In the genomic region with DNA sequence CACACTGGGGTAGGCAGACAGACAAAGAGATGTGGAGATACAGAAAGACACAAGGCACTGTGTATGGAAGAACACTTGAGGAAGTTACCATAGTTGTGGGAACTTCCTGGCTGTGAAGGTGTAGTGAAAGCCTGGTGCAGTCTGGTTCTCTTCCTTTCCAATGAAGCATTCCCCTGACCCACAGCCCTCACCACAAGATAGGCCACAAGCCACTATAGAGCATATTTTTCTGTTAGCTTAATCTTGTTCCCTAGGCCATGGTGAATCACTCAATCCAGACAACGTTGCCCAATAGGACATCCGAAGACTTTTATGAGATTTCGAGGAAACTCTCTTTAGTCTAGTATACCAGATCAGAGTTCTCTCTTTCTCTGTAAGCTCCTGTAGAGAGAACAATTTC, we compare ENCODE assay signal across 21 mouse cellular contexts. TPM values are rescaled to one million over a fixed set of nuclear protein-coding genes. Genes with fewer than 3 reads are reported as not detected.
DNase-seq lines count a peak whose midpoint lies in the region; ATAC-seq and TF ChIP-seq lines count a peak whose summit lies in the region.
"Had no signal": no experiment of that assay in that cellular context is flagged by ENCODE, and none has a peak within 500 bp of the region (broad histone marks: within the 10 kb centered on the region; RNA-seq: fewer than 3 reads in every experiment).

No protein-coding gene starts in this region.

- H3ac ChIP-seq in C2C12 (ENCODE audit: control insufficient read depth, insufficient read length, low read depth): no peak overlapping the region

- no peak overlapping the region for H3K4me2 ChIP-seq in hindbrain, embryonic 12.5 days (replicated peaks)
- H3K4me2 ChIP-seq: embryonic facial prominence, embryonic 12.5 days; forebrain, embryonic 15.5 days; heart, embryonic 11.5 days; heart, embryonic 15.5 days; hindbrain, embryonic 15.5 days had no signal

- H3K4me3 ChIP-seq in C2C12 (ENCODE audit: insufficient read depth, poor library complexity, severe bottlenecking): no peak overlapping the region
- no peak overlapping the region for H3K4me3 ChIP-seq in hindbrain, embryonic 12.5 days
- H3K4me3 ChIP-seq: embryonic facial prominence, embryonic 12.5 days; forebrain, embryonic 15.5 days; heart, adult 2 months; heart, embryonic 15.5 days; hindbrain, embryonic 10.5 days; hindbrain, embryonic 15.5 days had no signal

- H3K27me3 ChIP-seq in C2C12 (ENCODE audit: control insufficient read depth, insufficient read depth, insufficient read length): no peaks in the 10 kb centered on the region
- H3K27me3 ChIP-seq in hindbrain, embryonic 12.5 days: no peaks in the 10 kb centered on the region
- H3K27me3 ChIP-seq: embryonic facial prominence, embryonic 12.5 days; forebrain, embryonic 15.5 days; heart, embryonic 15.5 days; hindbrain, embryonic 15.5 days had no signal

- H3K27ac ChIP-seq in hindbrain, embryonic 12.5 days: no peak overlapping the region
- H3K27ac ChIP-seq: embryonic facial prominence, embryonic 12.5 days; forebrain, embryonic 15.5 days; heart, adult 2 months; heart, embryonic 15.5 days; hindbrain, embryonic 10.5 days; hindbrain, embryonic 15.5 days had no signal

- H3K9ac ChIP-seq in hindbrain, embryonic 12.5 days: no peak overlapping the region
- H3K9ac ChIP-seq: embryonic facial prominence, embryonic 12.5 days; forebrain, embryonic 15.5 days; heart, embryonic 15.5 days; hindbrain, embryonic 15.5 days had no signal

- DNase-seq in 3T3-L1 (ENCODE audit: low read depth, low spot score): peak; percentile 56
- DNase-seq in spleen, postnatal 36 days (ENCODE audit: low spot score in 2 of 2): no peak
- no peak for DNase-seq in heart, adult 18-20 months
- no peak for DNase-seq in gastrocnemius, postnatal 25 days
- DNase-seq: cerebellum, adult 2 months; cerebellum, postnatal 14 days; gastrocnemius, postnatal 36 days; heart, adult 2 months; heart, postnatal 14 days had no signal

- no peaks in the 10 kb centered on the region for H3K79me3 ChIP-seq in C2C12 (ENCODE audit: low read depth)

- peak; percentile 67 for ATAC-seq in common myeloid progenitor, adult 5-6 weeks (replicated peaks; ENCODE audit: low read depth, poor library complexity, severe bottlenecking)
- peak; percentile 77 for ATAC-seq in megakaryocyte progenitor cell, adult 5-6 weeks (replicated peaks; ENCODE audit: poor library complexity)
- no peak for ATAC-seq in hindbrain, embryonic 12.5 days (ENCODE audit: low FRiP score)
- ATAC-seq: activated CD4-positive, CD25-positive, alpha-beta regulatory T cell, adult 4 months; forebrain, embryonic 15.5 days; intestine, postnatal 0 days had no signal

- WGBS in hindbrain, embryonic 12.5 days: 89% methylated on average over 3 of the region's 3 CpGs

- no peaks in the 10 kb centered on the region for H3K4me1 ChIP-seq in hindbrain, embryonic 12.5 days
- H3K4me1 ChIP-seq: embryonic facial prominence, embryonic 12.5 days; forebrain, embryonic 15.5 days; heart, embryonic 15.5 days; hindbrain, embryonic 10.5 days; hindbrain, embryonic 15.5 days had no signal

- no peak for TF ChIP-seq CTCF in C2C12 (IDR thresholded peaks at IDR 0.05; ENCODE audit: control insufficient read depth, insufficient read depth, insufficient read length)

- no peaks in the 10 kb centered on the region for H3K36me3 ChIP-seq in C2C12 (ENCODE audit: control insufficient read depth, insufficient read depth)
- H3K36me3 ChIP-seq in hindbrain, embryonic 12.5 days: peaks cover 12% of the 10 kb centered on the region; the same call in 1 of the 2 replicates
- H3K36me3 ChIP-seq: heart, embryonic 15.5 days had no signal

- H3K9me3 ChIP-seq in hindbrain, embryonic 12.5 days (replicated peaks): no peaks in the 10 kb centered on the region
- H3K9me3 ChIP-seq: embryonic facial prominence, embryonic 12.5 days; forebrain, embryonic 15.5 days; heart, embryonic 15.5 days; hindbrain, embryonic 10.5 days; hindbrain, embryonic 15.5 days had no signal

- H3K79me2 ChIP-seq in C2C12 (ENCODE audit: control insufficient read depth, insufficient read depth): no peaks in the 10 kb centered on the region

TF ChIP-seq in C2C12, 6 proteins besides CTCF, POLR2A, EP300 and RAD21:
- no peak for TF ChIP-seq FOSL1 (IDR thresholded peaks at IDR 0.05; ENCODE audit: insufficient read depth, low read length, poor library complexity, severe bottlenecking)
- TF ChIP-seq MYOG (IDR thresholded peaks at IDR 0.05; ENCODE audit: control insufficient read depth, extremely low read depth, insufficient read length): no peak
- peak; percentile 89 for TF ChIP-seq CEBPB (IDR thresholded peaks at IDR 0.05; ENCODE audit: low read depth)

RNA-seq across cellular contexts. Expression of a gene that starts 19.6 kb away (rescaled TPM):
- 3.2 TPM for polyA plus RNA-seq in C2C12 (2012; fragmentation: generic; extraction: Trizol)
- total RNA-seq in common myeloid progenitor, adult 5-6 weeks (2017): 37.4 and 44.1 TPM in 2 replicates
- 17.5 and 28.3 TPM in 2 replicates for total RNA-seq in megakaryocyte progenitor cell, adult 5-6 weeks (2015)
- 30.9 and 44.2 TPM in 2 replicates for total RNA-seq in megakaryocyte progenitor cell, adult 5-6 weeks (2017)
- 78.9 and 87.9 TPM in 2 replicates for polyA plus RNA-seq in hindbrain, embryonic 12.5 days (2016; fragmentation: Nextera tagmentation; extraction: Ambion mirVana)
- 10 to 100 TPM; 27.0 to 38.7 TPM for total RNA-seq in heart, adult 18-20 months (2021)
- total RNA-seq in gastrocnemius, postnatal 25 days (2021): 10 to 100 TPM; 29.2 to 39.4 TPM
